Mouse (Mus musculus) testis, postnatal 10 days (tissue): ENCODE data around the gene Fam161a.

Source experiments
- DNase-seq: peaks from one replicate; pipeline ENCODE4 v3.0.0; 2021; ENCODE audit warnings: low spot score

The Fam161a gene

DNA sequence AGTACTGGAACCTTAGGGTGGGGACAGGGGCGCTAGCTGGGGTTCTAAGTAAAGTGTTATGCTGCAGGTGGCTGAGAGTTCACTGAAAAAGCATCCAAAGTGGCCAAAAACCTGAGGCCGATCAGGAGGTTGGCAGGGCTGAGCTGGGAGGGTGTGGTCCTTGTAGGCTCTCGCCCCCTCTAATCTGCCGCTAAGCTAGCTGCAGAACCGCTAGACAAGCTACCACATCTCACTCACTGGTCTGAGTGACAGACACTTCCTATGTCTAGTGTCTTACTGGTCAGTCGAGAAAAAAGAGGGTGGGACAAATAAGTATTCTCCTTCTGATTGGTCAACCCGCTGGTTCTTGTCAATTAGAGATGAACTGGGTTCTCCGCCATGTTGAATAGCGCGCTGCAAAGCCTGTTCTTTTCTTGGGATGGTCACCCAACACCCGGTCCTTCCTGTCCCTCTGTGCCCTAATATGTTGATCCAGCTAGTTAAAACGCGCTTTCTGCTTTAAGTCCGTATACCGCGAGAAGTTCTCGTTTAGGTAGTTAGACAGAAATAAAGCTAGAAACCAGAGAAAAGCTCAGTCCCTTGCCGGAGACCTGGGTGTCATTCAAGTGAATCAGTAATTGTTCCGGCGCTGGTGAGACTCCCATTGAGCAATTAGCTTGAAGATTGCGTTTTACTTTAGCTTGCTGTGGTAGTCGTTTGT, at the start of gene Fam161a:
TSS of gene Fam161a (plus strand) at position 51 of the 700 bp plus-strand sequence.
- DNase-seq = peak; percentile 68

DNA sequence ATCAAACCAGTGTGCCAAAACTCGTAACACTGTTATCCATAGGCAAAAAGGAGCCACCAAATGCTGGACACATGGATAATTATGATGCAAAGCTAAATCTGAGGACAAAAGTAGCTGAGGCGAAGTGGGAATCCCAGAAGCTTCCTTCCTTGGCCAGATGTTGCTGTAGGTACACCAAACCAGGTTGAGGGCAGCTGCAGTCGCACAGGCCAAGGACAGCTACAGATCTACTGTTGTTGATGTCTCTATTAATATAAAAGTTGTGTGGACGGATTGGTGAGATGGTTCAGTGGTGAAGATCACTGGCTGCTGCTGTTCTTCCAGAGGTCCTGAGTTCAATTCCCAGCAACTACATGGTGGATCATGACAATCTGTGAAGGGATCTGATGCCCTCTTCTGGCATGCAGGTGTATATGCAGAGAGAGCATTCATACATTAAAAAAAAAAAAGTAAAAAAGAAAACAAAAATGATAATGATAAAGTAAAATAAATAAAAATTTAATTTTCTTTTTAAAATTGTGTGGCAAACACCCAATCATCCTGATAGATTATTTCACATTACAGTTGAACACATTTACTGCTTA, 49.4 kb upstream of the Fam161a start:
- DNase-seq = no peak

DNA sequence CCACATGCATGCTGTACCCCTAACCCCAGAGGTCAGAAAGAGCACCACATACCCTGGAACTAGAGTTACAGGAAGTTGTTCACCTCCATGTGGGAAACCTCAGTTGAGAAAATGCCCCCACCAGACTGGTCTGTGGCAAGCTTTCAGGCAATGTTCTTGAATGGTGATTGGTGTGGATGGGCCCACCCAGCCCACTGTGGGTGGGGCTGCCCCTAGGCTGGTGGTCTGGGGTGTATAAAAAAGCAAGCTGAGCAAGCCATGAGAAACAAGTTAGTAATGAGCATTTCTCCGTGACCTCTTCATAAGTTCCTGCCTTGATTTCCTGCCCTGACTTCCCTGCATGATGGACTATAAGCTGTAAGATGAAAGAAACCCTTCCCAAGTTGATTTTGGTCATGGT, 45.2 kb upstream of the Fam161a start:
- no peak for DNase-seq

DNA sequence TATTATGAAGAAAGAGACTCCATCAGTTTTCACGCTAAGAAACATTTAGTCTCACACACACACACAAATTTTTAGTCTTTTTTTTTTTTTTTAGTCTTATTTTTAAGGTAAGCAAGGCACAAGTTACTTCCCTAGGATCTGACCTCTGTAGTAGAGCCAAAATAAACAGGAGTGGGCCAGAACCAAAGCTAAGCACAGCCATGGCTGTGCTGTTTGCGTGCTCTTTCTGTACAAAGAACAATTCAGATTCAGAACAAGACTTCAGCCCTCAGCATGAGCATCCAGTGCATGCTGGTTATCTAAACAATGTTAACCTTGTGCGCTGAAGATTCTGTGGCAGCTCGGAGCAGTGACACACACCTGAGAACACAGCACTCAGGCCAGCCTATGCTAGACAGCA, 42.9 kb upstream of the Fam161a start:
- no peak for DNase-seq

DNA sequence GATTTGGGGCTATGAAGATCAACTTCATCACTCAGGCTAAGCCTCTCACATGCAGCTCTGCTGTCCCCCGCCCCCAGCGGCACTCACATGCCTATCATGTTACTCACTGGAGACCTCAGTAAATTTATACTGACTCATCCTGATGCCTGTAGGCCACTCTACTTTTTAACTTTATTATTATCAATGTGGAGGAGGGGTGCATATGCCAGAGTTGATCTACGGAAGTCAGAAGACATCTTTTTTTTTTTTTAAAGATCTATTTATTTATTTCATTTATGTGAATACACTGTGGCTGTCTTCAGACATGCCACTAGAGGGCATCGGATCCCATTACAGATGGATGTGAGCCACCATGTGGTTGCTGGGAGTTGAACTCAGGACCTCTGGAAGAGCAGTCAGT, 41.8 kb upstream of the Fam161a start:
- no peak for DNase-seq

DNA sequence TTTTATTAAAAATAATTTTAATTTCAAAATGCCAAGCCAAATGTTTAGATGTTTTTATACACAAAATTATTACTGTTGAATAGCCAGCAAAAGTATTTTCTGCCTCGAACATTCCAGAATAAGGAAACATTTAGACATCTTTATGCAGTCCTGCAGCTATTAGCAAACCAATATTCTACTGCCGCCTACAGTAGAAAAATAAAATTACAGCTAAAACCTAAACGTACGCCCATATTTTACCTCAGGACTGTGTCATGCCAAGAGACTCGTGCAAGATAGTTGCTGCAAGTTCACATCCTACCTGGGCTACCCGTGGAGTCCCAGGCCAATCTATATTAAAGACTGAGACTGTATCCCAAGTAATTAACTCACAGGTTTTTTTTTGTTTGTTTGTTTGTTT, 37.8 kb upstream of the Fam161a start:
- no peak for DNase-seq

DNA sequence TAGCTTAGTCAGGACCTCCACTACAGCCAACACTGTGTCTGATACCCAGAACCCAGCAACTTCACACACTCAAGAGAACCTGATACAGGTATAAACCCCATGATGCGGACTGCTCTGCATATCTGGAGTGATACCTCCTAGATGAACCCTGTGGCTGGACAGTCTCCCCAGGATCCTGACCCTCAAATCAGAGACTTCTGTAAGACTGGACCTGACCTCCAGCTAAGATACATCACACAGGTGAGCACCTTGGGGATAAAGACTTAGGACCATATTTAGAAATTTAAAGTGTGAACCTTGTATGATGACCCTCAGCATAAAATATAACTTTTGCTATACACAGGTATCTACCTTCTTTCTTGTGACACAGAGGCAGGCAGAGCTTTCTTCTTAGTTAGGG, 36.8 kb upstream of the Fam161a start:
- DNase-seq = no peak

DNA sequence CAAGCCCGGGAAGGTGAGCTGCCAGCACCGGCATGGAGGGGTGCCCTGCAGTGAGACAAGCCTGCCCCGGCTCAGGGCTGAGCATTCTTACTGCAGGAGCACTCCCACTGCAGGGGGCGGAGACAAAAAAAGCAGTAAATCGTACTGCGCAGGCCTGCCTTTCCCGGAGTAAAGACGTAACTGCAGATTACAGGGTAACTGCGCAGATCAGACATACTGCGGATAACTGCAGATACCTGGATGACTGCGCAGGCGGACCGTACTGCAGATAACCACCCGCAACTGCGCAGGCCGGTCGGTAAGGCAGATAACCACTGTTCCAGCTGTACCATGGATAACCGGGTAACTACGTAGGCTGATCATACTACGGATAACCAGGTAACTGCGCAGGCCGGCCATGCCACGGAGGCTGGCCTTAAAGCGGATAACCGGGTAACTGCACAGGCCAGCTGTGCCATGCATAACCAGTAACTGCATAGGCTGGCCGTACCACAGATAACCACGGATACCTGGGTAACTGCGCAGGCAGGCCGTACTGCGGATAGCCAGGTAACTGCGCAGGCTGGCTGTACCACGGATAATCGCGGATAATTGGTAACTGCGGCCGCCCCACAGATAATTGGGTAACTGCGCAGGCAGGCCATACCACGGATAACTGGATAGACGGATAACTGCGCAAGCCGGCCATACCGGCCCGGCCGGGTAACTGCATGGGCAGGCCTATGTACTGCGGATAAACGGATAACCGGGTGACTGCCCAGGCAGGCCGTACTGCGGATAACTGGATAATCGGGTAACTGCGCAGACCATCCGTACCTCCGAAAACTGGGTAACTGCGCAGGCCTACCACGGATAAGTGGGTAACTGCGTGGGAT, 35.3 kb upstream of the Fam161a start, which contains the start of gene Zrsr1:
TSS of gene Zrsr1 (plus strand) at position 171 of the 875 bp plus-strand sequence.
- DNase-seq = peak; percentile 65

DNA sequence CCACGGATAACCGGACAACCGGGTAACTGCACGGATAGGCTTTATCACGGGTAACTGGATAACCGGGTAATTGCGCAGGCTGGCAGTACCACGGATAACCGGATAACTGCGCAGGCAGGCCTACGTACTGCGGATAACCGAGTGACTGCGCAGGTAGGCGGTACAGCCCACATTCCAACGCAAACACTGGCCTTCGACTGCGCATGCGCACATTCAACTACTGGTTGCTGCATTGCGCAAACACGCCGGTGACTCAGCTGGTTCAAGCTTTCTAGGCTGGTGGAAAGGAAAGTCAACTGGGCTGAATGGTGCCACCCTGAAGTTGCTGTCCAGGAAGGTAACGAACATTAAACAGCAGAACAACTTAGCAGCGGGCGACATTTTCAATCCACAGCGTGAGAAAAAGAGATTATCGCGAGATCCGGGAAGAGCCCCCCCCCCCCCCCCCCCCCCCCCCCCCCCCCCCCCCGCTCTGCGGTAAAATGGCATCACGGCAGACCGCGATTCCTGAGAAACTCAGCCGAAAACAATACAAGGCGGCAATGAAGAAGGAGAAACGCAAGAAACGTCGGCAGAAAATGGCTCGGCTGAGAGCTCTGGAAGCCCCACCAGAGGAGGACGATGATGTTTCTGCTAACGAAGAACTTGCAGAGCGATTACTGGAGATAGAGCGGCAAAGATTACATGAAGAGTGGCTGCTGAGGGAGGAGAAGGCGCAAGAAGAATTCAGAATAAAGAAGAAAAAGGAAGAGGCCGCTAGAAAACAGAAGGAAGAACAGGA, 34.4 kb upstream of the Fam161a start:
- peak; percentile 83 for DNase-seq

DNA sequence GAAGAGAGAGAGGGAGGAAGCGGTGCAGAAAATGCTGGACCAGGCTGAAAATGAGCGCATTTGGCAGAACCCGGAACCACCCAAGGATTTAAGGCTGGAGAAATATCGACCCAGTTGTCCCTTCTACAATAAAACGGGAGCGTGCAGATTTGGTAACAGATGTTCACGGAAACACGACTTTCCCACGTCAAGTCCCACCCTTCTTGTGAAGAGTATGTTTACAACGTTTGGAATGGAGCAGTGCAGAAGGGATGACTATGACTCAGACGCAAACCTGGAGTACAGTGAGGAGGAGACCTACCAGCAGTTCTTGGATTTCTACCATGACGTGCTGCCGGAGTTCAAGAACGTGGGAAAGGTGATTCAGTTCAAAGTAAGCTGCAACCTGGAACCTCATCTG, 33.7 kb upstream of the Fam161a start:
- no peak for DNase-seq

DNA sequence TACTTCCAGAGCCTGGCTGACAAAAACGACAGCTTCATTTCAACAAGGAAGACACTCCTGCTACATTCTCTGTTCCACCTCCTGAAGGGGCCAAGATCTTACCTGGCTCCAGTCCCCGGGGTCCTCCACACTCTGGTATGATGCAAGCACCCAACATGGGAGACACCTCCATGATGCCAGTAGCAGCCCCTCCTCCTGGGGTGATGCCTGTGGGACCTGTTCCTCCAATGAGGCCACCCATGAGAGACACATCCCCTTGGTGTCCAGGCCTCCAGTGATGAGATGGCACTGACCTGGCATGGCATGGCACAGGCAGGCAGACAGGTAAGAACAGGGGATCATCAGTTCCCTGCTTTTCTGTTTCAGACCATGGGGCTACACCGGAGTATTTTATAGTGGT, 29.1 kb upstream of the Fam161a start:
- no peak for DNase-seq

DNA sequence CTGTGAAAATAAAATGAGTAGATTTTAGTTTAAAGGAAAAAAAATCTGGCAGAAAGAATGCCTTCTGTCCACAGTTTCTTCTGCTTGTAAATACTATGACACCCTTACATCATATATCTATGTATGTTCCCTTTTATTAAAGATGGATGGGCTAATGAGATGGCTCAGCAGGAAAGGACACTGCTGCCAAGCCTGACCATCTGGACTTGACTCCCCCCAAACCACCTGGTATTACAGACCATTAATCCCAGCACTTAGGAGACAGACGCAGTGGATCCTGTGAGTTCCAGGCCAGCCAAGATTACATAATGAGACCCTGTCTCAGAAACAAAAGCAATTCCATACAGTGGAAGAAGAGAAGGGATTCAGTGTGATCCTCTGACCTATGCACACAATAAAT, 28.6 kb upstream of the Fam161a start:
- DNase-seq = no peak

DNA sequence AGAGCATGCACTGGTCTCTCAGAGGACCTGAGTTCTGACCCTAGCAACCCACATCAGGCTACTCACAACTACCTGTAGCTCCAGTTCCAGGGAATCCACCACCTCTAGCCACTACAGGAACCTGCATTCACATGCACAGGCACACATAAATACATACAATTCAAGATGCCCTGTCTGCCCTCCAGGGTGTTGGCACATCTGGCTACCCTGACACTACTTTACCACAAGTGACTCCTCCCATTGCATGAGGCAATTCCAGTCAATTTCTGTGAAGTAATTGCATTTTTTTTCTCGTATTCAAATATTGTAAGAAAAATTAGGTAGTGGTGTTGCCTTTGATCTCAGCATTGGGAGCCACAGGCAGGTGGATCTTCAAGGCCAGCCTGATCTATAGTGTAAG, 28.1 kb upstream of the Fam161a start:
- DNase-seq = no peak

DNA sequence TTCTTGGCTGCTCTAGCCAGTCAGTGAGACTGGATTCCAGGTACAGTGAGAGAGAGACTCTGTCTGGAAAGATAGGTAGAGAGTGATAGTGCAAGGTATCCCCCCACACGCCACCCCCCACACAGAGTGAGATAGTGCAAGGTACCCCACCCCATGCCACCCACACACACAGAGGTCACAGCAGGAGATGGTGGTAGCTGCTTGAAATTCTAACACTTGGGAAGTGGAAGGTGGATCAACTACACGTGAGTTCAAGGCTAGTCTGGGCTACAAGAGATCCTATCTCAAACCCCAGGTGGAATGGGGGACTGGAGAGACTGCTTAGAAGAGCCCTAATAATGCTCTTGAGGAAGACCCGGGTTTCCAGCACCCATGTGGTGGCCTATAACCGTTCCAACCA, 26.3 kb upstream of the Fam161a start:
- DNase-seq = no peak

DNA sequence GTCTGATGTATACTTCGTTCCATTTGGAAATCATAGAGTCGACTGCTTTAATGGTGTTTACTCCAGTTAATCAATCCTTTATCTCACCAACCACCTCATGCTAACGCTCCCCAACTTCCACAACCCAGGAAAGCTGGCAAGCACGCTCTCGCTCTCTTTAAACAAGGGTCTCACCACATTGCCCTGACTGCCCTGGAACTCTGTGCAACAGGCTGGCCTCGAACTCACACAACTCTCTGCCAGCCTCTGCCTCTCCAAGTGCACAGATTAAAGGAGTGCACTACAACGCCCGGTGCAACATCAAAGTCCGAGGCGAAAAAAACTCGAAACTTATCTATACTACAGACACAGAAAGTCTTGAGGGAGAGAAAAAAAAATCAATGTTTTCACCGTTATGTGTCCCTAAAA, 25.8 kb upstream of the Fam161a start:
- peak; percentile 52 for DNase-seq

DNA sequence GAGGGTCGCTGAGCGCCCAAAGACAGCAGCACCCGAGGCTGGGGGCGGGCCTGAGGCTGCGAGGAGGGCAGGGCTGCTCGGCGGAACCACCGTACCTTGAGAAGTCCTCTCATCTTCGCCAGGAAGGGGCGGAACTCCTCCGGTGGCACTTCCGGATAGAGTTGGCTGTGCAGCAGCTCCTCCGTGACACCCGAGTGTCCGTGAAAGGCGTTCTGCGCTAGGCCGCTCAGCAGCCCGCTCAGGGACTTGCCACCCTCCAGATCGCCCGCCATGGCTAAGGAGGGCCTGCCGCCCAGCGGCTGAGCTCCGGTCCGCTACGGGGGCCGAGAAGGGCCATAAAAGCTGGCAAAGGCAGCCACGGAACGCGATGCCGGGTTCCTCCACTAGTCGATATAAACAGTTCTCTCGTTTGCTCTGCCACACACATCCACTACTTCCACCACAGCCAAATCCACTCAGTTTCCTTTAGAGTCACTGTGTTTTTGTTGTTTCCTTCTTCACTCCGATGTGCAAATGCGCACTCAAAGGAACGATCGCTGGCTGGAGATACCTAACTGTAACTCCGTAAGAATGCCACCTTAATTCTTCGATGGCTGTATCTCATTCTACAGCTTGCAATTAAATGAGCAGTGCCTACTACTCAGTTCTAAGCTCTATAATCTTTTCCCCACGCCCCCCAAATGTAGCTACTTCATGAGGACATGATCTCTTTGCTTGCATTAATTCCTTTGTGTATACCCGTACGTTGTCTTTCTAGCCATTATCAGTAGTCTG, 25.2 kb upstream of the Fam161a start, which contains the start of the genes Gm28048 and Commd1:
TSS of gene Gm28048 (minus strand) at position 107 of the 774 bp plus-strand sequence.
TSS of gene Commd1 (minus strand) at position 399 of the 774 bp plus-strand sequence.
- peak; percentile 99 for DNase-seq

DNA sequence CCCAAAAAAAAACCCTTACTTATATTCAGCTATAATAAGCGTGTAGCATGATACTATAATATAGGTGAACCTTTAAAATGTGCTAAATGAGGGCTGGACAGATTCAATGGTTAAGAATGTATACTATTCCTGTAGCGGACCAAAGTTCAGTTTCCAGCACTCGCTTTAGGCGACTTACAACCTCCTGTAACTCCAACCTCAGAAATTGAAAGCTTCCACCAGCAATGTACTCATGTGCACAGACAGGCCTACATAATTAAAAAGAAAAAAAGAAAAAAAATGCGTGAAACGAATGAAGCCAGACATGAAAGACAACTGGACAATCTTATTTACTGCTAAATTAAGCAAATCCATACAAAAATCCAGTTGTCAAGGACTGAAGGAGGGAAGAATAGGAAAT, 24.5 kb upstream of the Fam161a start:
- no peak for DNase-seq

DNA sequence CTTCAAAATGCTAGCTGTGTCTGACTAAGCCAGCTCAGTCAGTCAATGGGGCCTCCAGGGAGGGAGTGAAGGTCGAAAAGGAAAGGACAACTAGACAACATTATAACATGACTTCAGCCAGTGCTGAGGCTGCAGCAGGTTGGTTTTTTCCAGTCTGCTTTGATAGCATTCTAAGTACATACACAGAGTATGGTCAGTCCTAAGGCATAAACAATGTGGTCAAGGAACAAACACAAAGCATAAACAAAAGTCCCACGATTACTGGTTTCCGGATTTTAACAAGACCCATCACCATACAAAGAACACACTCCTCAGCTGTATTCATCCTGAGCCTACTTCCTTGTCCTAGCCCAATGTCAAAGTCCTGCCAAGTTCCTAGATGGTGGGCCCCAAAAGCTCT, 21.8 kb upstream of the Fam161a start:
- no peak for DNase-seq

DNA sequence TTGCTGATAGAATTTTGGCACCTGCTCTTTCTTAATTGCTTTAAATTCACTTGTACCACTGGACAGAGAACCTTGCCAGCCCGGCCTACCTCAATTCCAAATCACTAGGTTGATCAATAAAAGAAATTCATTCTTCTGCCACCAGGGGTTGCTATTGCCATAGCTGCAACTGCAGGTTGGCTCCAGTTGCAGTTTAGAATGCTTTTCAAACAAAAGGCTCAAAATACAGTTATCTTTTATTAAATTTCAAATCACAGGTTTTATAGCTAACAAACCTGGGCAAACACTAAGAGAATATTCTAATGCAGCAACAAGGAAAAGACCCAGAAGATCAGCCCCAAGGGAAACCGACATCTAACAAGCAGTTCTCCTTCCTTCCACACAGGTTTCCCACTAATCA, 20.0 kb upstream of the Fam161a start:
- no peak for DNase-seq

DNA sequence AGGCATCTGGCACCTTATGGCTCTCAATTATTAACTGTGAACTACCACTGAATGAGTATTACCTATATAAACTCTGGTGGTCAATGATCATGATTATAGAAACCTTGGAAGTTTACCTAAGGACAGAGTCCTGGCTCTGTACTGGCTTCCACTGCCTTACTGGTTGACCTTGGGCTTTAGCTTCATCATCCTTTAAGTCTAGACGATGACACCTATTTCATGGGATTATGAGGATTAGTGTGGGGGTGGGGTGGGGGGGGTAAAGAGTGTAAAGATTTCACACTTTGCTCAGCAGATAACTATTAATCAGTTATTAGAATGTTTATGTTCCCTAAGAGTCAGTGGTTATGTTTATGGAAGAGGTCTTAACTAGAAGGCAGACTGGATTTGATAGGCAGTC, 17.5 kb upstream of the Fam161a start:
- no peak for DNase-seq
